Mouse (Mus musculus): ENCODE measurements around the gene Gm3893.
"Not testable (repeated sequence)": the region's sequence is repeated elsewhere in the genome, so short reads cannot be mapped to it uniquely, and the experiment has no call there.

The Gm3893 gene

DNA sequence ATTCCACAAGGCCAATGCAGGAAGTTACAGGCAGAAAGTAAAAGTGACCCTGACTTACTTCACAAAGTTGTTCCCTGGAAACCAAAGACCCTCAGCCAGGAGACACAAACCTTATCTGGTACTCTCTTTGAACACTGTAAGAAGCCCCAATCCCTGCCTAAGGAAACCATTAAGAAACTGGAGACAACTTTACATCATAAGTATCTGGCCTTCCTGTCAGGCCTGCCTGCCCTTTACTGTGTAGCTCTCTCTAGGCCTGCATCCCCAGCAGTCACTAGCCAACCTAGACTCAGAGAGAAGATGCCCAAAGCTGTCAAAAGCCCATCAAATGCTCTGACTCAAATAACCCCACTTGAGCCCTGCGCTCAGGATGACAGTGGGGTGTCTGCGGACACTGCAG is at the start of gene Gm3893:
Gene Gm3893 (plus strand): TSS at position 301 of the 400 bp plus-strand sequence.
- DNase-seq (ENCODE audit: extremely low read depth, low read depth, low spot score): not testable (repeated sequence)

DNA sequence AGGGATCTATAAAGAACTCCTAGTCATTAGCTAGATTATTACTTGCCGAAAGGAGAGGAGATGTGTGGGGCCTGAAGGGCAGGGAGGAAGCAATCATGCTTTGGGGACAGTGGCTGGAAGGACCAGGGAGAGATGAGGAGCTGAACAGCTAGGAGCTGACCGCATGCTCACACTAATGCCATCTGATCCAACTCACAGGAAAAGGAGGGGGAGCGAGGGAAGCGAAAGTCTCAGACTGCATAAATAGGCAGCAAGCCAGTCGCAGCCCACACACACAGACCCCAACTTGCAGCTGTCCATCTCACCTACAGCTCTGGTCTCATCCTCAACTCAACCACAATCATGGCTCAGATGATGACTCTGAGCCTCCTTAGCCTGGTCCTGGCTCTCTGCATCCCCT is 23.5 kb downstream of the Gm3893 start, which contains the start of gene Gm13304:
Gene Gm13304 (plus strand): TSS at position 301 of the 400 bp plus-strand sequence.
- not testable (repeated sequence) for DNase-seq (ENCODE audit: extremely low read depth, low read depth, low spot score)
